Mouse (Mus musculus): ENCODE data around the gene Fam229b. TPM values are rescaled to one million over a fixed set of nuclear protein-coding genes. Genes with fewer than 3 reads are reported as not detected.
A peak's percentile ranks its signal among the peaks of the same experiment; 100 is the strongest.

Fam229b gene
- total and polyA plus RNA-seq, 3 experiments: 3.3 to 6.5 (median 4.6) TPM

DNA sequence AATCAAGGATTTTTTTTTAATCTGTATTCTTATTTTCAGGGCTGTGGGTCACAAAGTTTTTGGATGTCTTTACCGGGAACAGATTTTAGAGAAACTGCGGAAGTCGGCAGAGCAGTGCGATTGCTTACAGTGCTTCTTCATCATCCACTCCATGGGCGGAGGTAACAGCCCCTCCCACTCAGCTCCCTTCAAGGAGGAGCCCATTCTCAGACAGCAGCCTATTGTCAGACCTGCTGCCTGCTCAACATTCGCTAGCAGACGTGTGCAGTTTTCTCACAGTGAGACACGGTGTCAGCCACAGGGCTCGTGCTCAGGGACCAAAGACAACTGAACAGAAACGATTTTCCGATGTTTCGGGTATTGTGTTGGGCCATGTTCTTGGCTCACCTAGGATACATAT is 8.5 kb upstream of the Fam229b start:
- Histone ChIP-seq H3K27ac (no peak overlapping the region), H3K4me1 (ENCODE audit: control insufficient read depth, insufficient read depth, low read length) (no peaks in the 10 kb centered on the region), H3K9ac (ENCODE audit: low read depth, low read length) (no peak overlapping the region), H3K79me2 (replicated peaks; ENCODE audit: control insufficient read depth, insufficient read depth, low read length) (no peaks in the 10 kb centered on the region), H3K4me3 (no peak overlapping the region), H3K36me3 (ENCODE audit: control insufficient read depth, insufficient read depth, low read length) (no peaks in the 10 kb centered on the region), H3K27me3 (ENCODE audit: control insufficient read depth, insufficient read depth, low read length) (no peaks in the 10 kb centered on the region)
- WGBS: 90% methylated on average over 12 of the region's 12 CpGs
- TF ChIP-seq CTCF (IDR thresholded peaks at IDR 0.05): no peak
- no peak for TF ChIP-seq POLR2A (IDR thresholded peaks at IDR 0.05; ENCODE audit: insufficient read depth, low read depth, low read length)
- TF ChIP-seq EP300 (IDR thresholded peaks at IDR 0.05; ENCODE audit: insufficient read depth, low read depth, low read length): no peak
- no peak for DNase-seq
- intact Hi-C loops (cut with DNase I): no loop called here

DNA sequence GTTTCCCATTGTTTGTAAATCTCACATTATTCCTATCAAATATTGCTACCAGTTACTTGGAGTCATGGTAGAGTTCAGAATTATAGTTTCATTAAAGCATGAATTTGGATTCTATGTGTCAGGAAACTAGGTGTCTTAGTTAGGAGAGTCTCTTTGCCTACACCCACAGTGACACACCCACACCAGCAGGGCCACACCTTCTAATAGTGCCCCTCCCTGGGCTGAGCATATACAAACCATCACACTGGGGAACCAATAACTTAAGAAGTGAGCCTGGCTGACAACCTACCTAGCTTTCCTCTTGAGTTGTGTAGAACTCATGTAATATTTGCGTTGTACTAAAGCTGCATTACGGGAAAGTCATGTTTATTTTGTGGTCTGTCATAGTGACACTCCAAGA is 7.7 kb upstream of the Fam229b start:
- 96% methylated on average over 2 of the region's 2 CpGs for WGBS
- Histone ChIP-seq H3K36me3 (ENCODE audit: control insufficient read depth, insufficient read depth, low read length) (no peaks in the 10 kb centered on the region), H3K27ac (no peak overlapping the region), H3K4me1 (ENCODE audit: control insufficient read depth, insufficient read depth, low read length) (no peaks in the 10 kb centered on the region), H3K27me3 (ENCODE audit: control insufficient read depth, insufficient read depth, low read length) (no peaks in the 10 kb centered on the region), H3K9ac (ENCODE audit: low read depth, low read length) (no peak overlapping the region), H3K4me3 (no peak overlapping the region), H3K79me2 (replicated peaks; ENCODE audit: control insufficient read depth, insufficient read depth, low read length) (no peaks in the 10 kb centered on the region)
- no peak for DNase-seq
- intact Hi-C loops (cut with DNase I): no loop called here
- TF ChIP-seq POLR2A (IDR thresholded peaks at IDR 0.05; ENCODE audit: insufficient read depth, low read depth, low read length) (no peak), CTCF (IDR thresholded peaks at IDR 0.05) (no peak), EP300 (IDR thresholded peaks at IDR 0.05; ENCODE audit: insufficient read depth, low read depth, low read length) (no peak)

DNA sequence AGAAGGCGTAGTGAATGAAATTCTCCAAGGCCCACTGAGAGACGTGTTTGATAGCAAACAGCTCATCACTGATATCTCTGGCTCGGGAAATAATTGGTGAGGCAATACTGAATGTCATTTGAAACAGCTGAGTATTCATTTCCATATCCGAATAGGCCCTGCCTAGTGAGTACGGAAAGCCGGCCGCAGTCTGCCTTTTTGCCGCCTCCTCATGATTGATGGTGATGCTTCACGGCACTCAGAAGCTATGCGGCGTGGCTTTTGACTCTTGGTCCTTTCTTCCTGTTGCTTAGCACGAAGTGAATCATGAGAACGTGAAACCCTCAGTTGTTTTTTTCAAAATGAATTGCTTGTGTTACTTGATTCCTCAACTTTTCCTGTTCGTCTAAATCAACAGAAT is 7.1 kb upstream of the Fam229b start:
- 94% methylated on average over 14 of the region's 14 CpGs for WGBS

DNA sequence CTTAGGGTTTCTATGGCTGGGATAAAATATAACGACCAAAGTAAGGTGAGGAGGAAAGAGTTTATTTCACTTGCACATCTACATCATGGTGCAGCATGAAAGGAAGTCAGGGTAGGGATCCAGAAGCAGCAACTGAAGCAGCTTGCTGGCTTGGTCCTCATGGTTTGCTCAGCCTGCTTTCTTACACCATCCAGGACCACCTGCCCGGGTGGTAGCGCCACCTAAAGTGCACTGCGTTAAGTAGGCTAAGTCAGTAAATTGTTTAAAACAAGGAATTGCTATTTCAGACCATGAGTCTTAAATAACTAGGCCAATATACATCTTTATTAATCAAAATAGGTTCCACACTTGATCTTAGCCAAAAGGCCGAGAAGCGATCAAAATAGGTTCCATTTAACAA is 5.0 kb upstream of the Fam229b start:
- no peaks in the 10 kb centered on the region for H3K36me3 ChIP-seq (ENCODE audit: control insufficient read depth, insufficient read depth, low read length)
- intact Hi-C loops (cut with DNase I): no loop called here
- H3K9ac ChIP-seq (ENCODE audit: low read depth, low read length): no peak overlapping the region
- H3K4me1 ChIP-seq (ENCODE audit: control insufficient read depth, insufficient read depth, low read length): no peaks in the 10 kb centered on the region
- TF ChIP-seq CTCF (IDR thresholded peaks at IDR 0.05): no peak
- TF ChIP-seq EP300 (IDR thresholded peaks at IDR 0.05; ENCODE audit: insufficient read depth, low read depth, low read length): no peak
- no peak for TF ChIP-seq POLR2A (IDR thresholded peaks at IDR 0.05; ENCODE audit: insufficient read depth, low read depth, low read length)
- no peak overlapping the region for H3K27ac ChIP-seq
- WGBS: 84% methylated on average over 6 of the region's 6 CpGs
- no peak overlapping the region for H3K4me3 ChIP-seq
- H3K79me2 ChIP-seq (replicated peaks; ENCODE audit: control insufficient read depth, insufficient read depth, low read length): no peaks in the 10 kb centered on the region
- no peak for DNase-seq
- no peaks in the 10 kb centered on the region for H3K27me3 ChIP-seq (ENCODE audit: control insufficient read depth, insufficient read depth, low read length)

More for the DNA sequence above, 7.1 kb upstream of the Fam229b start:
- Histone ChIP-seq H3K36me3 (ENCODE audit: control insufficient read depth, insufficient read depth, low read length) (no peaks in the 10 kb centered on the region), H3K9ac (ENCODE audit: low read depth, low read length) (no peak overlapping the region), H3K4me3 (no peak overlapping the region), H3K27ac (no peak overlapping the region), H3K79me2 (replicated peaks; ENCODE audit: control insufficient read depth, insufficient read depth, low read length) (no peaks in the 10 kb centered on the region), H3K27me3 (ENCODE audit: control insufficient read depth, insufficient read depth, low read length) (no peaks in the 10 kb centered on the region), H3K4me1 (ENCODE audit: control insufficient read depth, insufficient read depth, low read length) (no peaks in the 10 kb centered on the region)
- no peak for DNase-seq
- intact Hi-C loops (cut with DNase I): no loop called here
- TF ChIP-seq POLR2A (IDR thresholded peaks at IDR 0.05; ENCODE audit: insufficient read depth, low read depth, low read length): no peak
- TF ChIP-seq EP300 (IDR thresholded peaks at IDR 0.05; ENCODE audit: insufficient read depth, low read depth, low read length): no peak
- no peak for TF ChIP-seq CTCF (IDR thresholded peaks at IDR 0.05)

DNA sequence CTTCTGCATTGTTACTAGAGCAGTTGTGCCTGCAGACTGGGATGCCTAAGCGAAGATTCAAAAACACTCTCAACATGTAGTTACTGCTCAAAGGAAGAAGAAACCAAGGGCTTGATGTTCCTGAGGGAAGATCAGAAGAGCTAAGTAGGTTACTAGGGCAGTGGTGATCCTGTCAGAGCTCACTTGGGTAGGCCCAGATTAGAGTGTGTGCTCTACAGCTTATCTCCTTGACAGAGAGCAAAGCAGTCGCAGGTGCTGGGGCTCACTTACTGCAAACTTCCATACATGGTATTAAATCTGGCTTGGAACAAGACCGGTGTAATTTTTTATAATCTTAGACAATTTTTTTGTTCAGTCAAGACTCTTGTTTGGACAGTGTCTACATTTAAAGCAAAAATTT is 4.1 kb upstream of the Fam229b start:
- Histone ChIP-seq H3K4me1 (ENCODE audit: control insufficient read depth, insufficient read depth, low read length) (no peaks in the 10 kb centered on the region; the same call in 1 of the 2 replicates), H3K27me3 (ENCODE audit: control insufficient read depth, insufficient read depth, low read length) (no peaks in the 10 kb centered on the region), H3K36me3 (ENCODE audit: control insufficient read depth, insufficient read depth, low read length) (no peaks in the 10 kb centered on the region), H3K79me2 (replicated peaks; ENCODE audit: control insufficient read depth, insufficient read depth, low read length) (no peaks in the 10 kb centered on the region), H3K9ac (ENCODE audit: low read depth, low read length) (no peak overlapping the region), H3K4me3 (no peak overlapping the region), H3K27ac (no peak overlapping the region)
- intact Hi-C loops (cut with DNase I): no loop called here
- WGBS: 78% methylated on average over 3 of the region's 3 CpGs
- TF ChIP-seq POLR2A (IDR thresholded peaks at IDR 0.05; ENCODE audit: insufficient read depth, low read depth, low read length) (no peak), CTCF (IDR thresholded peaks at IDR 0.05) (no peak), EP300 (IDR thresholded peaks at IDR 0.05; ENCODE audit: insufficient read depth, low read depth, low read length) (no peak)
- DNase-seq: no peak

DNA sequence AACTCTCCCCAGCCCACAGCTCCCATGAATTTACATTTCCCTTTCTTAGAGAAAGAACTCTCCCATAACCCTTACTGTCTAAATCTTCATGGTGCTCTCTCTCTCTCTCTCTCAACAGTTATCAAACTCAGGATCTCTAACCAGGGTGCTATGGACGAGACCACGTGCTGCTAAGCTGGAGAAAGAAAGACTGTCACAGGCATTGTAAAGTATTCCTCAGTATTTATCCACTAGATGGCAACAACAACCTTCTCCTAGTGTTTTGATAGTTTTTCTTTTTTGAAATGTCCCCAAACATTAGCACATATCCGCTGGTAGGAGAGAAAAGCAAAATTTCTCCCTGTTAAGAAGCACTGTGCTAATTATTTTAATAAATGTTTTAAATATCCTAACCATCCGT is 12.3 kb downstream of the Fam229b start:
- Histone ChIP-seq H3K4me1 (ENCODE audit: control insufficient read depth, insufficient read depth, low read length) (no peaks in the 10 kb centered on the region), H3K27ac (no peak overlapping the region), H3K36me3 (ENCODE audit: control insufficient read depth, insufficient read depth, low read length) (no peaks in the 10 kb centered on the region), H3K27me3 (ENCODE audit: control insufficient read depth, insufficient read depth, low read length) (no peaks in the 10 kb centered on the region), H3K9ac (ENCODE audit: low read depth, low read length) (no peak overlapping the region), H3K79me2 (replicated peaks; ENCODE audit: control insufficient read depth, insufficient read depth, low read length) (no peaks in the 10 kb centered on the region), H3K4me3 (no peak overlapping the region)
- 29% methylated on average over 4 of the region's 4 CpGs for WGBS
- intact Hi-C loops (cut with DNase I): no loop called here
- DNase-seq: no peak
- TF ChIP-seq CTCF (IDR thresholded peaks at IDR 0.05) (peak; percentile 46), EP300 (IDR thresholded peaks at IDR 0.05; ENCODE audit: insufficient read depth, low read depth, low read length) (no peak)

Data from heart, adult 2 months (tissue).